Mouse (Mus musculus) adrenal gland, postnatal 4 days (tissue): ENCODE results near the gene Mknk1. TPM values are rescaled to one million over a fixed set of nuclear protein-coding genes. Genes with fewer than 3 reads are reported as not detected.

Source experiments
- DNase-seq, 2 experiments: peaks; one replicate each; pipeline ENCODE4 v3.0.0; 2021 to 2022; ENCODE audit warnings: low spot score in 2 of 2, mixed read lengths in 2 of 2
- total RNA-seq, 2 experiments: library from RNA; stranded (reverse); gene quantifications; 2 replicates each; pipeline ENCODE4 v1.2.3; 2021

Mknk1 gene
- total RNA-seq, 2 experiments from 2014 or later = 52.7 to 59.0 TPM

- DNase-seq = no peak
Measured at GRCm38 (mm10) chr4:115840842-115841241, 1.8 kb downstream of the Mknk1 start.

GRCm38 (mm10) chr4:115846656-115847055 is 7.7 kb downstream of the Mknk1 start:
- DNase-seq = no peak

- DNase-seq = no peak
Measured at GRCm38 (mm10) chr4:115847377-115847776, 8.4 kb downstream of the Mknk1 start.

GRCm38 (mm10) chr4:115848083-115848482 is 9.1 kb downstream of the Mknk1 start:
- no peak for DNase-seq

- DNase-seq = no peak
Measured at GRCm38 (mm10) chr4:115848990-115849677, 10.1 kb downstream of the Mknk1 start.

GRCm38 (mm10) chr4:115850111-115850510 is 11.1 kb downstream of the Mknk1 start:
- no peak for DNase-seq

GRCm38 (mm10) chr4:115850631-115851030 is 11.6 kb downstream of the Mknk1 start:
- DNase-seq = no peak

GRCm38 (mm10) chr4:115851569-115851968 is 12.6 kb downstream of the Mknk1 start:
- DNase-seq = no peak

- DNase-seq = no peak
Measured at GRCm38 (mm10) chr4:115855100-115855499, 16.1 kb downstream of the Mknk1 start.

GRCm38 (mm10) chr4:115855609-115856008 is 16.6 kb downstream of the Mknk1 start:
- no peak for DNase-seq

GRCm38 (mm10) chr4:115856282-115856681 is 17.3 kb downstream of the Mknk1 start:
- DNase-seq = no peak

- DNase-seq = no peak
Measured at GRCm38 (mm10) chr4:115857293-115857883, 18.4 kb downstream of the Mknk1 start.

- no peak for DNase-seq
Measured at GRCm38 (mm10) chr4:115863352-115863751, 24.4 kb downstream of the Mknk1 start.

- no peak for DNase-seq
Measured at GRCm38 (mm10) chr4:115863880-115864279, 24.9 kb downstream of the Mknk1 start.

- no peak for DNase-seq
Measured at GRCm38 (mm10) chr4:115869512-115870210, 30.7 kb downstream of the Mknk1 start.

- DNase-seq = no peak
Measured at GRCm38 (mm10) chr4:115873231-115873630, 34.2 kb downstream of the Mknk1 start.

- no peak for DNase-seq
Measured at GRCm38 (mm10) chr4:115878216-115878678, 39.2 kb downstream of the Mknk1 start.

- no peak for DNase-seq
Measured at GRCm38 (mm10) chr4:115878828-115879227, 39.8 kb downstream of the Mknk1 start.

GRCm38 (mm10) chr4:115881183-115881582 is 42.2 kb downstream of the Mknk1 start:
- DNase-seq = no peak

- no peak for DNase-seq
Measured at GRCm38 (mm10) chr4:115882195-115882594, 43.2 kb downstream of the Mknk1 start.

GRCm38 (mm10) chr4:115884022-115884421 is 45.0 kb downstream of the Mknk1 start, which contains the start of gene Kncn:
Kncn (plus strand) TSS chr4:115884400.
- DNase-seq = no peak

- DNase-seq = no peak
Measured at GRCm38 (mm10) chr4:115885846-115886245, 46.8 kb downstream of the Mknk1 start.
